Mouse (Mus musculus): Measurements from ENCODE around the gene Tmem88b.

Gene Tmem88b

GRCm38 (mm10) chr4:155785819-155786218 is at the start of gene Tmem88b:
Gene Tmem88b, minus strand, starts transcription at chr4:155785874.
- DNase-seq (ENCODE audit: low spot score): no peak

DNA sequence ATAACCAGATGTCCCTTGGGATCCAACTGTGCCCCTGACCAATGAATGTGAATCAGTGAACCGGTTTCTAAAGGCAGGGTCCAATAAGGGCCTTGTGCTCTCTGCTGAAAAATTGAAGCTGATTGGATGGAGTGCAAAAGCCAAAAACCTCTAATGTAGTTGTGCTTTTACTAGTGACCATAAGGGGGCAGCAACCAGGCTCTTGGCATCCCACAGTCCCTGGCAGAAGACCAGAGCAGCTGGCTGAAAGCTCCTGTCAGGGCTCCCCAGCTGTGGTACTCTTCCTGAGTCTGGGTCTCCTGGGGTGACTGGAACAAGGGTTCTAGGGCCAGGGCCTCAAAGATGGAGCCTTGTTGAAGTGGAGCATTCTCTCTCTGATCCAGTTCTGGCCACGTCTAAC is 48.2 kb upstream of the Tmem88b start:
- DNase-seq (ENCODE audit: low spot score): peak; percentile 69

DNA sequence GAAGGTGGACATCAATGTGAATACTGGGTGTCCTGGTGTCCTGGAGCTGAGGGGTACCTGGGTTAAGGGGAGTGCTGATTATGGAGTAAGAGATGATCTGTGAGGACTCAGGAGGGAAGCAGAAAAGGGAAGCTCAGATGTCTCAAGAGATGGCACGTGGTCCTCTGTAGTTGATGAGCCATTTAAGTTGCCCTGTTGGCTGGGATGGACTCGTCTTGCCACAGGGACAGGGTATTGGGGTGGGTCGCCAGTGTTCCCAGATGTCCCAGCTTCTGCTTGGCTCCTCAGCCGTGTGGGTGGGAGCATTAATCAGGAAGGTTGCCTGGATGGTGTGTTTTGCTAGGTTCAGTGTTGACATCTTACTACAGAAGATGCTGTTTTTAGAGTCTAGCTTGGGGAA is 47.6 kb upstream of the Tmem88b start:
- no peak for DNase-seq (ENCODE audit: low spot score)

- no peak for DNase-seq (ENCODE audit: low spot score)
Observed at GRCm38 (mm10) chr4:155832321-155832720, 46.6 kb upstream of the Tmem88b start.

GRCm38 (mm10) chr4:155831831-155832230 is 46.2 kb upstream of the Tmem88b start:
- no peak for DNase-seq (ENCODE audit: low spot score)

GRCm38 (mm10) chr4:155831205-155831766 is 45.6 kb upstream of the Tmem88b start, which contains the start of gene Aurkaip1:
Gene Aurkaip1, plus strand, starts transcription at chr4:155831272.
- peak; percentile 96 for DNase-seq (ENCODE audit: low spot score)

- no peak for DNase-seq (ENCODE audit: low spot score)
Observed at GRCm38 (mm10) chr4:155830596-155830995, 44.9 kb upstream of the Tmem88b start.

- no peak for DNase-seq (ENCODE audit: low spot score)
Observed at GRCm38 (mm10) chr4:155829866-155830265, 44.2 kb upstream of the Tmem88b start.

DNA sequence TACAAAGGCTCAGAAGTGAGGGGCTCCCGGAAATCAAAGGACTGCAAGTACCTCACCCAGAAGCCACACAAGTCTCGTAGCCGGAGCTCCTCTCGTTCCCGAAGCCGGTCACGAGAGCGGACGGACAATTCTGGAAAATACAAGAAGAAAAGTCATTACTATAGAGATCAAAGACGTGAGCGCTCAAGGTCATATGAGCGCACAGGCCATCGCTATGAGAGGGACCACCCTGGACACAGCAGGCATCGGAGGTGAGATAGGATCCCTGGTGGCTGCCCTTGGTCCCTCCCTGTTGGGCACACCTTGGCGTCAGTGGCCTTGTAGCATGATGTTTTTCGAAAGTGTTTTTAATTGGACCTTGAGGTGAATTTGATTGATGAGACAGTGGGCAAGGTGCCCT is 37.8 kb upstream of the Tmem88b start:
- DNase-seq (ENCODE audit: low spot score): no peak

GRCm38 (mm10) chr4:155821025-155821424 is 35.4 kb upstream of the Tmem88b start:
- DNase-seq (ENCODE audit: low spot score): no peak

- DNase-seq (ENCODE audit: low spot score): no peak
Observed at GRCm38 (mm10) chr4:155817533-155817932, 31.9 kb upstream of the Tmem88b start.

GRCm38 (mm10) chr4:155812665-155813181 is 27.0 kb upstream of the Tmem88b start:
- DNase-seq (ENCODE audit: low spot score): peak; percentile 56

DNA sequence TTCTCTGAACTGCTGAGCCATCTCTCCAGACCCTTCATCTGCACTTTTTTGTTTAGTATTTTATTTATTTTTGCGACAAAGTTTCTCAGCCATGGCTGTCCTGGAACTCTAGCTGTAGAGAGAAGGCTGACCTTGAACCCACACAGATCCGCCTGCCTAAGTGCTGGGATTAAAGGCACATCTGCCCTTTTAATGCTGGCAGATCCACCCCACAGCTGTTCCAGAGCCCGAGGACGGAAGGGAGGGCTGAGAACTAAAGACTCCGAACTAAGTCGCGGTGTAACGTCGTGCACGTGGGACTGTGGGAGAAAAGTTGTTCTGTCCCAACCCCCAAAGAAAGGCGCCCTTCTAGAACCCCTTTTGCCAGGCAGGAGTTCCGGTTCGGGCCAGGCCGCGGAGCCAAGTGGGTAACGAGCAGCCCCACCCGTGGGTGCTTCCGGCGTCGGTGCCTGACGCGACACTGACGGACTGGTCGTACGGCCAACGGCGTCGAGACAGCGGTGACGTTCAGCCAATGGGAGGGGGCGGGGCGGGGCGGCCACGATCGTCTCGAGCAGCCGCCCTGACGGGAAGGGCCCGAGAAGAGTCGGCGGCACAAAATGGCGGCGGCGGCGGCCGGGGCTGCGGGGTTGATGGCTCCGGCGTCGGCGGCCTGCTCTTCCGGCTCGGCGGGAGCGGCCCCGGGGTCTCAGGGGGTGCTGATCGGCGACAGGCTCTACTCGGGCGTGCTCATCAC is 26.4 kb upstream of the Tmem88b start, which contains the start of gene Ccnl2:
Gene Ccnl2, plus strand, starts transcription at position 561 of the 736 bp plus-strand sequence.
- peak; percentile 96 for DNase-seq (ENCODE audit: low spot score)

- no peak for DNase-seq (ENCODE audit: low spot score)
Observed at GRCm38 (mm10) chr4:155807841-155808240, 22.2 kb upstream of the Tmem88b start.

DNA sequence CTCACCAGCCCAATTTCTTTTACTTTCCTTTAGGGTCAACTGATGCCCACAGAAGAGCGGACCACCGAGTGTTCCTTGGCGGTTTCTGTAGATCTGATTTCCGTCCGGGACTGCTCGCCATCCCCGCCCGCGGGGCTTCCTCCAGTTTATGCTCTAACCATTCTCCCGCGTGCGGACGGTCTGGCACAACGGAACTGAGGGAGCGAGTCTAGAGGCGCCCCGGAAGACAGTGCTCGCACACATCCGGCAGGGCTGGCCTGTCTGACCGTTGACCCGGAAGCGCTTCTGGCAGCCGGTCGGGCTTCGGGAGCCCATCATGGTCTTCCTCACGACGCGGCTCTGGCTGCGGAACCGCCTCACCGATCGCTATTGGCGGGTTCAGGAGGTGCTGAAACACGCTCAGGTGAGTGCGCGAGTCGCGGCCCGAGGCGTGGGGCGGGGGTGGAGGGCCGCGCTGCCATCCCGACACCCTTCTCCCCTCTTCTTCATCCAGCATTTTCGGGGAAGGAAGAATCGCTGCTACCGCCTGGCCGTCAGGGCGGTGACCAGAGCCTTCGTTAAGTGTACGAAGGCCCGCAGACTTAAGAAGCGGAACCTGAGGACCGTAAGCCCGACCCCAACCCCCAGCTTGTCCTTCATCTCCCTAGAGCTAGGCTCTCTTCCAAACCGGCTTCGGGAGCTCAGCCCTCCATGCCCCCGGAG is 17.8 kb upstream of the Tmem88b start:
- peak; percentile 94 for DNase-seq (ENCODE audit: low spot score)

DNA sequence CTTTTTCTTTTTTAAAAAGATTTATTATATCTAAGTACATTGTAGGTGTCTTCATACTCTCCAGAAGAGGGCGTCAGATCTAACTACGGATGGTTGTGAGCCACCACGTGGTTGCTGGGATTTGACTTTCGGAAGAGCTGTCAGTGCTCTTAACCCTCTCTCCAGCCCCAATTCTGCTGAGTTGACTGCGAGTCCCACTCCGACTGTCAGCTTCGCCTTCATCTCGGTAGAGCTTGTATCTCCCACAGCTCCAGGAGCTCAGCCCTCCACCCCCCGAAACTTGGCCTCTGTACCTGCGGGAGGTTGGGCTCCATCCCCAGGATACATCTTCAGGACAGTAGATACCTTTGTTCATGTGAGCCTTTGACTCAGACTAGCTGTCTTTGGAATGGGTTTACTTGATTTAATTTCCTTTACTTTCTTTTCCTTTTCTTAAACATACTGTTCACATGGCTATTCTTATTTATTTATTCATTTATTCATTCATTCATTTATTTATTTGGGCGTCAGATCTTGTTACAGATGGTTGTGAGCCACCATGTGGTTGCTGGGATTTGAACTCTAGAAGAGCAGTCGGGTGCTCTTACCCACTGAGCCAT is 17.2 kb upstream of the Tmem88b start, which contains the start of gene Mrpl20:
Gene Mrpl20, plus strand, starts transcription at position 138 of the 599 bp plus-strand sequence.
- DNase-seq (ENCODE audit: low spot score): no peak

GRCm38 (mm10) chr4:155802075-155802474 is 16.4 kb upstream of the Tmem88b start:
- DNase-seq (ENCODE audit: low spot score): no peak

- no peak for DNase-seq (ENCODE audit: low spot score)
Observed at GRCm38 (mm10) chr4:155793730-155794129, 8.1 kb upstream of the Tmem88b start.

GRCm38 (mm10) chr4:155791240-155791933 is 5.7 kb upstream of the Tmem88b start:
- peak; percentile 16 for DNase-seq (ENCODE audit: low spot score)

GRCm38 (mm10) chr4:155790650-155791161 is 5.0 kb upstream of the Tmem88b start:
- DNase-seq (ENCODE audit: low spot score): no peak

DNA sequence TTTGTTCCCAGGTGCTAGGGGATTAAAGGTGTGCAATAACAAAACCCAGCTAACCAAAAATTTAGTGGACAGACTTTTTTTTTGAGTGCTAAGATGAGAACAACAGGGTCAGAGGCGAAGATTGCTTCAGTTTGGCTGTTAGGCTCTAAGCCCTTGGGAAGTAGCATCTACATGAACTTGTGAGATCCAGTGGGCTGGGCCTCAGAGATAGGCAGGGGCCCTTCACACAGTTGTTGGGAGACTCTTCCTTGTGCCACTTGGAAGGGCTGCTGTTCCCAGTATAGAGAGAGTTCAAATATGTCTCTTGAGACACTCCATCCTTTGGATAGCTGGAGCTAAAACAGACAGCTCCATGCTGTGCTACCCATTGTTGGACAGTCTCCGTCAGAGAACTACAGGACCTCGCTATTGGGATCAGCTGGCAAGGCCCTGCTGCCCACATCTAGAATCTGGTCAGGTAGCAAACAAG is 4.4 kb upstream of the Tmem88b start, which contains the start of gene Ankrd65:
Gene Ankrd65, plus strand, starts transcription at position 419 of the 469 bp plus-strand sequence.
- no peak for DNase-seq (ENCODE audit: low spot score)

All from testis, postnatal 14 days (tissue).